In genomic region chr16:33832057-33832456, GRCm38 (mm10) we compare ENCODE assay signal across 10 mouse cellular contexts. TPM values are rescaled to one million over a fixed set of nuclear protein-coding genes. Genes with fewer than 3 reads are reported as not detected.
DNase-seq lines count a peak whose midpoint lies in the region; ATAC-seq and TF ChIP-seq lines count a peak whose summit lies in the region.
"Had no signal": no experiment of that assay in that cellular context is flagged by ENCODE, and none has a peak within 500 bp of the region (broad histone marks: within the 10 kb centered on the region; RNA-seq: fewer than 3 reads in every experiment).

No protein-coding gene starts in this region.

- H3K27me3 ChIP-seq in forebrain, embryonic 12.5 days = peaks cover 79% of the 10 kb centered on the region
- H3K27me3 ChIP-seq in forebrain, postnatal 0 days (ENCODE audit: insufficient read depth, low read length) = peaks cover 17% of the 10 kb centered on the region
- peaks cover 6% of the 10 kb centered on the region; the same call in 1 of the 2 replicates for H3K27me3 ChIP-seq in kidney, embryonic 16.5 days (ENCODE audit: insufficient read depth, low read length)
- no peaks in the 10 kb centered on the region for H3K27me3 ChIP-seq in embryonic facial prominence, embryonic 14.5 days (replicated peaks; ENCODE audit: control insufficient read depth, insufficient read depth, low read length)

- DNase-seq in forebrain, postnatal 0 days = no peak
- DNase-seq in kidney, adult 8-10 months = no peak
- DNase-seq in embryonic facial prominence, embryonic 14.5 days (ENCODE audit: low spot score) = no peak
- no peak for DNase-seq in urinary bladder, postnatal 25 days (ENCODE audit: low spot score)
- DNase-seq in spleen, postnatal 4 days (ENCODE audit: low spot score in 2 of 2) = no peak
- DNase-seq: right cerebral cortex, postnatal 4 days had no signal

- H3K36me3 ChIP-seq in forebrain, embryonic 12.5 days (replicated peaks) = no peaks in the 10 kb centered on the region
- H3K36me3 ChIP-seq in forebrain, postnatal 0 days (ENCODE audit: insufficient read depth) = no peaks in the 10 kb centered on the region
- no peaks in the 10 kb centered on the region for H3K36me3 ChIP-seq in kidney, embryonic 16.5 days (ENCODE audit: insufficient read depth, low read length)
- H3K36me3 ChIP-seq in embryonic facial prominence, embryonic 14.5 days (ENCODE audit: control insufficient read depth, insufficient read depth, low read length) = no peaks in the 10 kb centered on the region
- H3K36me3 ChIP-seq in macrophage (ENCODE audit: inconsistent target) = no peaks in the 10 kb centered on the region

- ATAC-seq in forebrain, embryonic 12.5 days (ENCODE audit: low FRiP score) = no peak
- no peak for ATAC-seq in forebrain, postnatal 0 days
- no peak for ATAC-seq in kidney, embryonic 16.5 days (ENCODE audit: low FRiP score, low TSS enrichment)
- ATAC-seq in embryonic facial prominence, embryonic 14.5 days (ENCODE audit: low read depth) = no peak

- H3K9ac ChIP-seq in forebrain, embryonic 12.5 days = no peak overlapping the region
- H3K9ac ChIP-seq in forebrain, postnatal 0 days = no peak overlapping the region
- H3K9ac ChIP-seq in kidney, embryonic 16.5 days (replicated peaks; ENCODE audit: low read length) = no peak overlapping the region
- H3K9ac ChIP-seq in embryonic facial prominence, embryonic 14.5 days (ENCODE audit: low read depth, low read length) = no peak overlapping the region

- WGBS in forebrain, embryonic 12.5 days = 46% methylated on average over 6 of the region's 6 CpGs
- 52% methylated on average over 6 of the region's 6 CpGs for WGBS in forebrain, postnatal 0 days
- WGBS in kidney, embryonic 16.5 days = 66% methylated on average over 6 of the region's 6 CpGs
- 49% methylated on average over 6 of the region's 6 CpGs for WGBS in embryonic facial prominence, embryonic 14.5 days
- WGBS in macrophage (ENCODE audit: missing documents) = 82% methylated on average over 6 of the region's 6 CpGs

- H3K4me2 ChIP-seq in forebrain, embryonic 12.5 days = peak overlapping the region; percentile 55; the same call in 1 of the 2 replicates
- H3K4me2 ChIP-seq in forebrain, postnatal 0 days (ENCODE audit: low read depth) = no peak overlapping the region
- H3K4me2 ChIP-seq in kidney, embryonic 16.5 days (replicated peaks; ENCODE audit: low read depth, low read length) = peak overlapping the region; percentile 68
- H3K4me2 ChIP-seq in embryonic facial prominence, embryonic 14.5 days (ENCODE audit: low read depth, low read length) = peak overlapping the region; percentile 79

- H3K9me3 ChIP-seq in forebrain, embryonic 12.5 days = no peaks in the 10 kb centered on the region
- H3K9me3 ChIP-seq in forebrain, postnatal 0 days (ENCODE audit: low read length) = no peaks in the 10 kb centered on the region
- H3K9me3 ChIP-seq in kidney, embryonic 16.5 days (ENCODE audit: low read length) = no peaks in the 10 kb centered on the region
- no peaks in the 10 kb centered on the region for H3K9me3 ChIP-seq in embryonic facial prominence, embryonic 14.5 days (ENCODE audit: control insufficient read depth, low read length)

- no peak for TF ChIP-seq CTCF in forebrain, postnatal 0 days (IDR thresholded peaks at IDR 0.05; ENCODE audit: low read depth)

- H3K4me1 ChIP-seq in forebrain, embryonic 12.5 days = peaks cover 45% of the 10 kb centered on the region
- H3K4me1 ChIP-seq in forebrain, postnatal 0 days (ENCODE audit: insufficient read depth) = peaks cover 6% of the 10 kb centered on the region; the same call in 1 of the 2 replicates
- H3K4me1 ChIP-seq in kidney, embryonic 16.5 days (ENCODE audit: insufficient read depth, low read length) = peaks cover 44% of the 10 kb centered on the region
- H3K4me1 ChIP-seq in embryonic facial prominence, embryonic 14.5 days (ENCODE audit: control insufficient read depth, insufficient read depth, low read length) = peaks cover 38% of the 10 kb centered on the region

- H3K4me3 ChIP-seq in forebrain, embryonic 12.5 days (replicated peaks) = no peak overlapping the region
- no peak overlapping the region for H3K4me3 ChIP-seq in forebrain, postnatal 0 days (ENCODE audit: low read depth, low read length)
- no peak overlapping the region; the same call in 1 of the 2 replicates for H3K4me3 ChIP-seq in kidney, embryonic 16.5 days (ENCODE audit: low read length)
- H3K4me3 ChIP-seq in embryonic facial prominence, embryonic 14.5 days (ENCODE audit: low read depth, low read length) = peak overlapping the region; percentile 31
- H3K4me3 ChIP-seq in macrophage (ENCODE audit: inconsistent target) = no peak overlapping the region

- peaks cover 66% of the 10 kb centered on the region for H3K79me2 ChIP-seq in macrophage (ENCODE audit: inconsistent target)

- peak overlapping the region; percentile 59; the same call in 1 of the 2 replicates for H3K27ac ChIP-seq in forebrain, embryonic 12.5 days
- H3K27ac ChIP-seq in forebrain, postnatal 0 days (ENCODE audit: low read depth, low read length) = no peak overlapping the region
- peak overlapping the region; percentile 88 for H3K27ac ChIP-seq in kidney, embryonic 16.5 days (ENCODE audit: low read length)
- peak overlapping the region; percentile 86 for H3K27ac ChIP-seq in embryonic facial prominence, embryonic 14.5 days (replicated peaks; ENCODE audit: low read depth, low read length)
- peak overlapping the region; percentile 58; the same call in 1 of the 2 replicates for H3K27ac ChIP-seq in macrophage

RNA-seq across cellular contexts. Expression of gene Itgb5, which starts 2.6 kb away (rescaled TPM):
- 15.7 and 23.1 TPM in 2 replicates for polyA plus RNA-seq in forebrain, embryonic 12.5 days (2016; fragmentation: Nextera tagmentation; extraction: Ambion mirVana)
- total RNA-seq in forebrain, postnatal 0 days (2014; rRNA removed) = 30.4 and 49.3 TPM in 2 replicates
- polyA plus RNA-seq in forebrain, postnatal 0 days (2015; fragmentation: Nextera tagmentation; extraction: Ambion mirVana) = 14.9 and 19.7 TPM in 2 replicates
- polyA plus RNA-seq in kidney, embryonic 16.5 days (2015; fragmentation: Nextera tagmentation; extraction: Ambion mirVana) = 14.1 and 16.8 TPM in 2 replicates
- polyA plus RNA-seq in embryonic facial prominence, embryonic 14.5 days (2014; fragmentation: Nextera tagmentation; extraction: Ambion mirVana) = 116 and 121 TPM in 2 replicates
- 100 to 1,000 TPM in 1 of 26 experiments, 10 to 100 TPM in 22, 1 to 10 TPM in 3; 7.6 to 100 (median 36.7) TPM for total RNA-seq in macrophage (2018; cell fraction: chromatin; rRNA removed)
- 100 to 1,000 TPM in 13 of 26 experiments, 10 to 100 TPM in 13; 54.3 to 204 (median 110) TPM for total RNA-seq in macrophage (2018; cell fraction: cytosol; rRNA removed)
- 100 to 1,000 TPM in 16 of 26 experiments, 10 to 100 TPM in 10; 61.1 to 188 (median 117) TPM for total RNA-seq in macrophage (2018; cell fraction: nucleus; rRNA removed)
- polyA plus RNA-seq in macrophage (2018) = 142 to 189 TPM (median 162 TPM) in 3 replicates

RNA-seq across cellular contexts. Expression of gene Muc13, which starts 38.2 kb away (rescaled TPM):
- 0.13 TPM in 1 of 2 replicates, not detected in the other for polyA plus RNA-seq in forebrain, embryonic 12.5 days (2016; fragmentation: Nextera tagmentation; extraction: Ambion mirVana)
- not detected in 2 replicates for total RNA-seq in forebrain, postnatal 0 days (2014; rRNA removed)
- polyA plus RNA-seq in forebrain, postnatal 0 days (2015; fragmentation: Nextera tagmentation; extraction: Ambion mirVana) = not detected in 2 replicates
- polyA plus RNA-seq in kidney, embryonic 16.5 days (2015; fragmentation: Nextera tagmentation; extraction: Ambion mirVana) = 0.06 TPM in 1 of 2 replicates, not detected in the other
- 0.13 TPM in 1 of 2 replicates, not detected in the other for polyA plus RNA-seq in embryonic facial prominence, embryonic 14.5 days (2014; fragmentation: Nextera tagmentation; extraction: Ambion mirVana)
- not detected for total RNA-seq in macrophage (2018; cell fraction: chromatin; rRNA removed)
- total RNA-seq in macrophage (2018; cell fraction: cytosol; rRNA removed) = under 1 TPM in 3 of 26 experiments, not detected in 23; 0.04 to 0.07 (median 0.05) TPM
- under 1 TPM in 1 of 26 experiments, not detected in 25; 0.20 TPM for total RNA-seq in macrophage (2018; cell fraction: nucleus; rRNA removed)
- 0.04 TPM in 1 of 3 replicates, not detected in the others for polyA plus RNA-seq in macrophage (2018)
- total RNA-seq: layer of hippocampus, postnatal 25 days had no signal
